Mouse (Mus musculus) neural tube, embryonic 14.5 days (tissue): ENCODE data around the gene Gm19402. TPM values are rescaled to one million over a fixed set of nuclear protein-coding genes. Genes with fewer than 3 reads are reported as not detected.
"Not testable (repeated sequence)": the region's sequence is repeated elsewhere in the genome, so short reads cannot be mapped to it uniquely, and the experiment has no call there.

Source experiments
- ATAC-seq: fragments of 200-750 bp; cut with Nextera tagmentation; 2 replicates; pipeline ENCODE4 v1.8.0; 2017; ENCODE audit warnings: low read depth, mild to moderate bottlenecking, moderate TSS enrichment, moderate library complexity
- H3K27ac ChIP-seq: fragments of 300-500 bp; sonication (generic); 2 replicates; pipeline ENCODE4 v1.5.1; 2014; ENCODE audit warnings: low read depth, mild to moderate bottlenecking, control low read depth, low read length, moderate library complexity, mixed read lengths
- H3K27me3 ChIP-seq: fragments of 300-500 bp; sonication (generic); 2 replicates; pipeline ENCODE4 v1.6.1; 2014; ENCODE audit warnings: low read length; ENCODE audit not compliant: control insufficient read depth, insufficient read depth
- H3K36me3 ChIP-seq: fragments of 300-500 bp; sonication (generic); 2 replicates; pipeline ENCODE4 v1.6.1; 2014; ENCODE audit warnings: low read length, mixed read lengths; ENCODE audit not compliant: control insufficient read depth, insufficient read depth
- H3K4me1 ChIP-seq: fragments of 300-500 bp; sonication (generic); 2 replicates; pipeline ENCODE4 v1.6.1; 2014; ENCODE audit warnings: low read length; ENCODE audit not compliant: control insufficient read depth, insufficient read depth
- H3K4me2 ChIP-seq: fragments of 300-500 bp; sonication (generic); 2 replicates; pipeline ENCODE4 v1.6.1; 2014; ENCODE audit warnings: mild to moderate bottlenecking, low read depth, low read length, control low read depth
- H3K4me3 ChIP-seq: fragments of 300-500 bp; sonication (generic); 2 replicates; pipeline ENCODE4 v1.5.1; 2014; ENCODE audit warnings: low read depth, low read length, control low read depth, mixed read lengths
- H3K9ac ChIP-seq: fragments of 300-500 bp; sonication (generic); replicated peaks from 2 replicates; pipeline ENCODE4 v1.6.1; 2014; ENCODE audit warnings: low read depth, mild to moderate bottlenecking, control low read depth, low read length, mixed read lengths
- H3K9me3 ChIP-seq: fragments of 300-500 bp; sonication (generic); 2 replicates; pipeline ENCODE4 v1.6.1; 2016; ENCODE audit warnings: low read length; ENCODE audit not compliant: control insufficient read depth
- WGBS: fragments of 180-500 bp; shearing (Covaris S2); extraction: QIAGEN DNeasy Blood & Tissue Kit; methylation state at CpG from one replicate; pipeline ENCODE4 v1.1.7; 2014; 5-methylcytosine and 5-hydroxymethylcytosine counted together
- polyA plus RNA-seq: library from polyadenylated mRNA; unstranded; fragments of >200 nt; fragmentation: Nextera tagmentation; extraction: Ambion mirVana; gene quantifications from 2 replicates; pipeline ENCODE4 v1.2.1, GENCODE M21; 2014

The Gm19402 gene
- polyA plus RNA-seq, 1 experiment from 2014 or later = not detected

DNA sequence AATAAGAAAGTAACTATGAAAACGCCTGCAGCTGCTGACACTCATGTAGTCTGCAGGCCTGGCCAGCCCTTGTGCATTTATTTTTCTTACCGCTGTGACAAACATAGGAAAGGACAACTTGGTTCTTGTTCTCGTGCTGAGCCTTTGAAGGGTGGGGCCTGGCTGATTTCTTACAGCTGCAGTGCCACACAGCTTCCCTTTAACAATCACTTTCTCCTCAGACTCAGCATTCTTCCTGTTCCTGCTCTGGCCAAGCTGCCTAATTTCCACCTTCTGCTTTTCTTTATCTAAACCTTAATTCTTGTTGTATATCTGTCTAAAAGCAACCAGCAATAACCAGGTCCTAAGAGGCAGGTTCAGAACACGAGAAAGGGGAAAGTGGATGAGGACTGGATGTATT lies 23.2 kb upstream of the Gm19402 start:
- Histone ChIP-seq H3K27me3 (no peaks in the 10 kb centered on the region), H3K9ac (no peak overlapping the region), H3K4me3 (no peak overlapping the region), H3K4me2 (no peak overlapping the region), H3K4me1 (no peaks in the 10 kb centered on the region), H3K36me3 (no peaks in the 10 kb centered on the region), H3K9me3 (no peaks in the 10 kb centered on the region; the same call in 1 of the 2 replicates), H3K27ac (no peak overlapping the region)
- ATAC-seq = no peak
- 67% methylated on average over 4 of the region's 4 CpGs for WGBS

DNA sequence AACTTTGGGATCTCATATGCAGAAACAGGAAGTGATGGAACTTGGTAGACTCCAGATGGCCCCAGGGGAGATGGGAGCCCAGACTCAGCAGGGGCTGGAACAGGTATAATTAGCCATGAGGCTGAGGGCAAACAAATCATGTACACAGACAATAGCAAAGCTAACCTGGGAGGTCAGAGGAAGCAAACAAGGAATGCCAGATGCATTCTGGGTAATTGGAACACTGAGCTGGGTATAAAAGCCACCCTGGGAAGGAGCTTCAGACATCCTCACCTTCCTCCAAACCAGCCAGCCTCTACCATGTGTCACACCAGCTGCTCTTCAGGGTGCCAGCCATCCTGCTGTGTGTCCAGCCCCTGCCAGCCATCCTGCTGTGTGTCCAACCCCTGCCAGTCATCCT lies 20.6 kb upstream of the Gm19402 start, which contains the start of gene Gm10024:
TSS of gene Gm10024 (plus strand) at position 301 of the 400 bp plus-strand sequence.
- H3K4me2 ChIP-seq, H3K9ac ChIP-seq, H3K27ac ChIP-seq, H3K4me1 ChIP-seq, H3K4me3 ChIP-seq, H3K27me3 ChIP-seq, H3K36me3 ChIP-seq, ATAC-seq, H3K9me3 ChIP-seq: not testable (repeated sequence)

DNA sequence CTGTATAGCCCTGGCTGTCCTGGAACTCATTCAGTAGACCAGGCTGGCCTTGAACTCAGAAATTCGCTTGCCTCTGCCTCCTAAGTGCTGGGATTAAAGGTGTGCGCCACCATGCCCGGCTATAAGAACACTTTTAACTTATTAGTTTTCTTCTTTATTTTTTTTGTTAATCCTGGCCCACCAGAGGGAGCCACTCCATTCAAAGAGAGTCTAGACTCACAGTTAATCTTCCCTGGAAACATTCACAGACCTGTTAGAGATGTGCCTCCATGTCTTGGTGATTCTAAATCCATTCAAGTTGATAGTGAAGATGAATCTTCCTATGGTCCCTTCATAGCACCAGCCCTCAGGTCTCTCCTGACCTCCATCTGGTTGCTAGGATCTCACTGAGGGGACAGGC lies 19.3 kb upstream of the Gm19402 start:
- Histone ChIP-seq H3K4me1 (no peaks in the 10 kb centered on the region), H3K27me3 (no peaks in the 10 kb centered on the region), H3K9me3 (no peaks in the 10 kb centered on the region; the same call in 1 of the 2 replicates), H3K36me3 (no peaks in the 10 kb centered on the region), H3K4me3 (no peak overlapping the region), H3K27ac (no peak overlapping the region), H3K9ac (no peak overlapping the region), H3K4me2 (no peak overlapping the region)
- ATAC-seq = no peak
- WGBS = 83% methylated on average over 3 of the region's 3 CpGs

DNA sequence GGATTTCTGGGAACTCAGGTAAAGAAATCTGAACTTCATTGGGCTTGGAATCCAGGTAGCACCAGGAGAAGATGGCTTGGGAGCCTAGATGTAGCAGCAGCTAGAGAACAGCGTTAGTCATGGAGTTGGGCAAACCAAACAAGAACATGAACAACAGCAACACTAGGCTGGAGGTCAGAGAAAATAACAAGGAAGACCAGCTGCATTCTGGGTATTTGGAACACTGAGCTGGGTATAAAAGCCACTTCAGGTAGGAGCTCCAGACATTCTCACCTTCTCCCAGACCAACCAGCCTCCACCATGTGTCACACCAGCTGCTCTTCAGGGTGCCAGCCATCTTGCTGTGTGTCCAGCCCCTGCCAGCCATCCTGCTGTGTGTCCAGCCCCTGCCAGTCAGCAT lies 15.8 kb upstream of the Gm19402 start, which contains the start of gene Gm10272:
TSS of gene Gm10272 (plus strand) at position 301 of the 400 bp plus-strand sequence.
- no peak within 1 kb of the TSS for H3K4me3 ChIP-seq
- WGBS = 91% methylated on average over 1 of the region's 1 CpGs
- H3K27ac ChIP-seq = no peak within 1 kb of the TSS
- no peaks in the 10 kb centered on the region for H3K4me1 ChIP-seq
- no peak within 1 kb of the TSS for H3K4me2 ChIP-seq
- no peak within 1 kb of the TSS for H3K9ac ChIP-seq
- H3K36me3 ChIP-seq = no peaks in the 10 kb centered on the region
- H3K27me3 ChIP-seq = no peaks in the 10 kb centered on the region
- peaks cover 3% of the 10 kb centered on the region; the same call in 1 of the 2 replicates for H3K9me3 ChIP-seq
- ATAC-seq = no peak

DNA sequence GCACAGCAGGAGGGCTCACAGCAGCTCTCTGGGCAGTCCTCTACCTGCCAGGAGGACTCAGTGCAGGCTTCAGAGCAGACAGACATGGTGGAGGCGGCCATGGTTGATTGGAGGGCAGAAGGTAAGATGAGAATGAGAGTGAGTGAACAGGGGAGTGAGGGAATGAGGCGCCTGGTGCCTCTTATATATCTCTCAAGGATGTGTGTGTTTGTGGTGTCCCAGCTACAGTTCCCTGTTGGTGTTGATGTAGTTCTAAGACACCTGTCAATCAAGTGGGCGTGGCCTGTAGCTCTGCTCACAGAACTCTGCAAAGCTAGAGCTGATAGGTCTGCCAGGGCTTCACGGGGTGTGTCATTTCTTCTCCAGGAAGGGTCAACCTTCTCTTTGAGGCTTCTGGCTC lies 6.6 kb upstream of the Gm19402 start, which contains the start of gene Gm9508:
TSS of gene Gm9508 (minus strand) at position 101 of the 400 bp plus-strand sequence.
- Histone ChIP-seq H3K4me2 (no peak within 1 kb of the TSS), H3K4me3 (no peak within 1 kb of the TSS), H3K9ac (no peak within 1 kb of the TSS), H3K36me3 (no peaks in the 10 kb centered on the region), H3K4me1 (no peaks in the 10 kb centered on the region), H3K9me3 (no peaks in the 10 kb centered on the region), H3K27me3 (no peaks in the 10 kb centered on the region), H3K27ac (no peak within 1 kb of the TSS)
- WGBS = 42% methylated on average over 4 of the region's 4 CpGs
- no peak for ATAC-seq

DNA sequence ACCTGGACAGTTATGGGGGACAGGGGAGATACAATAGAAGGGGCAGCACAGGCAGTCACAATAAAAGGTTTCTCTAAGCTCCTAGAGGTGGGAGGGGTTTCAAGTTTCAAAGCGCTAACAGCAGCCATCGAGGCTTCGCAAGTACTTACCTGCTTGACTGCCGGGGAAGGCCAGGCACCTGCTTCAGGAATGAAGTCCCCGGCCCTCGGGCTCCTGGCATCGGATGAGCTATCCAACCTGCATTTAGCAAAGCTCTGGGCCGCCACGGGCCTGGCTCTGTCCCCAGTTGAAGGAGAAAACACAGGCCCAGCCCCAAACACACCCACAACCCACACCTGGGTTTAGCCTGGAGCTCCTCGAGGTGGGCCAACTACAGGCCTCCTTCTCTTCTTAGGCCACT lies 3.5 kb downstream of the Gm19402 start:
- Histone ChIP-seq H3K27me3 (peaks cover 10% of the 10 kb centered on the region; the same call in 1 of the 2 replicates), H3K4me3 (no peak overlapping the region), H3K4me2 (no peak overlapping the region), H3K9me3 (no peaks in the 10 kb centered on the region), H3K36me3 (no peaks in the 10 kb centered on the region), H3K4me1 (peaks cover 2% of the 10 kb centered on the region; the same call in 1 of the 2 replicates), H3K9ac (no peak overlapping the region), H3K27ac (no peak overlapping the region)
- 27% methylated on average over 10 of the region's 10 CpGs for WGBS
- no peak for ATAC-seq

DNA sequence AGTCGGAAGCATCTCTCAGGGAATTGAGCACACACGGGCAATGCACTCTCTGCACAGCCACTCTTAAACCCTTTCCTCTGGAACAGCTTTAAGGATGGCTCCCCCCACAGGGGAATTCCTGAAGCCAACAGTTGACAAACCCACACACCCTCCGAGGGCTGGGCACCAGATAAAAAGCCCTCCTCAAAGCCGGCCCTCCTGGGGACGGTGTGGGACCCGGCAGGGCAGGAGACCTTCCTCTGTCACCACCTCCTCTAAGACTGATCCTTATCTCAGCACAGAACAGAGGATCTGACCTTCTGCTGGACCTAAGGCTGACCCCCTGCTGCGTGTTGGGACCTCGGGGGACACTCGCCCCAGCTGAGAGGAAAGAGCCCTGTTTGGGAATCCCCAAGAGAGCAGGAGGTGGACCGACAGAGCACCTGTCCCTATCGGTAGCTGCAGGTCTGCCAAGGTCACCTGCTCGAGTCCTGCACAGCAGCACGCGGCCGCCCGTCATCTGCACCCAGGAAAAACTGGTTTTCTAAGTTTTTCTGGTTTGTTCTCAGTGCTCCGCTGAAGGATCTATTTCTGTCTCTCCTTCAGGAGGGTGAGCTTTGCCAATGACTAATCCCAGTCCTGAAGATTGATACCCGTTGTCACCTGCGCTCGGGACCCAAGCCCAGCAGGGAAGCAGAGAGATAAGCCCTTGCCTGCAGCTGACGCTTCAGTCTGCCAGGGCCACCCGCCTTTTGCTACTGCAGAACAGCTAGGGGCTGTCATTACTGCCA lies 4.5 kb downstream of the Gm19402 start, which contains the start of gene Tspear:
TSS of gene Tspear (plus strand) at position 675 of the 770 bp plus-strand sequence.
- no peaks in the 10 kb centered on the region for H3K9me3 ChIP-seq
- ATAC-seq = no peak
- WGBS = 9% methylated on average over 22 of the region's 22 CpGs
- H3K4me1 ChIP-seq = peaks cover 2% of the 10 kb centered on the region; the same call in 1 of the 2 replicates
- peaks cover 10% of the 10 kb centered on the region; the same call in 1 of the 2 replicates for H3K27me3 ChIP-seq
- no peak within 1 kb of the TSS for H3K27ac ChIP-seq
- H3K36me3 ChIP-seq = no peaks in the 10 kb centered on the region
- H3K9ac ChIP-seq = no peak within 1 kb of the TSS
- no peak within 1 kb of the TSS for H3K4me2 ChIP-seq
- no peak within 1 kb of the TSS for H3K4me3 ChIP-seq

DNA sequence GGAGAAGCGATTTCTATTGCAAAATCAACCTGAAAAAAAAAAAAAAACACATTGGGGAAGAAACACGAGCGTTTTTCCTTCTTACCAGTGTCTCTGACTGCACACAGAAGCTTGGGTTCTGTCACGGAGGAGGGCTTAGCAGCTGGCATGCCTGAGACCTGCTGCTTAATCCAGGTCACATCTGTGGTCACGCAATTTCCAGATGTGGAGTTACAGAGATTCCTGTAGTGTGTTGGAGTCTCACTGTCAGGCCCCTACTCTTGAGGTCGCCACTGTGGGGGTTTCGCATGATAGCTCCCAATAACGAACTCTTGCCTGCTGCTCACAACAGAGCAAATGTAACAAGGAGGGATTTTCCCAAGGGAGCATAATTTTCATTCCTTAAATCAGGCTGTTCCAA lies 6.4 kb downstream of the Gm19402 start:
- no peak overlapping the region for H3K4me3 ChIP-seq
- no peak for ATAC-seq
- no peaks in the 10 kb centered on the region for H3K36me3 ChIP-seq
- no peaks in the 10 kb centered on the region for H3K4me1 ChIP-seq
- no peak overlapping the region for H3K27ac ChIP-seq
- peaks cover 10% of the 10 kb centered on the region; the same call in 1 of the 2 replicates for H3K27me3 ChIP-seq
- H3K4me2 ChIP-seq = no peak overlapping the region
- 43% methylated on average over 8 of the region's 8 CpGs for WGBS
- H3K9me3 ChIP-seq = no peaks in the 10 kb centered on the region
- H3K9ac ChIP-seq = no peak overlapping the region

DNA sequence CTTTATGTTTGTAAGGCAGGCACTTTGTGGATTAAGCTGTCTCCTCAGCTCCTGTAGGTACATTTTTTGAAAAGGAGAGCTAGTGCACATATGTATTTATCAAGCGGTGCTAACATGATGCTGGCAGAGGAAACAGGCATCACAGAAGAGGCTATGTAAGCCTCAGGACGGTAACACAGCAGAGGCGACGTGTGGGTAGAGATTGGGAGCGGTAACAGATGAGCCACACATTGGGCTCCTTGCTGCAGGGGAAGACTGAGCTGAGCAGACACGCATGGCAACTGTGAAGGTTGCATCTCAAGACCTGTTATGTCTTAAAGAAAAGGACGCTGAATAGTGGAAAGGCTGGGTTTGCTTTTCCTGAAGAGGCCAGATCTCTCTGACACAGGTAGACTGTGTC lies 7.6 kb downstream of the Gm19402 start:
- peaks cover 11% of the 10 kb centered on the region; the same call in 1 of the 2 replicates for H3K27me3 ChIP-seq
- no peaks in the 10 kb centered on the region for H3K36me3 ChIP-seq
- H3K4me2 ChIP-seq = no peak overlapping the region
- no peak for ATAC-seq
- no peak overlapping the region for H3K27ac ChIP-seq
- no peaks in the 10 kb centered on the region for H3K9me3 ChIP-seq
- WGBS = 72% methylated on average over 7 of the region's 7 CpGs
- no peak overlapping the region for H3K4me3 ChIP-seq
- no peaks in the 10 kb centered on the region for H3K4me1 ChIP-seq
- no peak overlapping the region for H3K9ac ChIP-seq
